Mouse (Mus musculus) liver, adult 2 months (tissue): ENCODE data around the gene Fkbpl.

ENCODE experiments used
- CTCF ChIP-seq: fragments of 200-500 bp; IDR thresholded peaks from 2 replicates; pipeline ENCODE4 v1.5.1; 2011; ENCODE audit warnings: low read depth, low read length, control low read depth
- POLR2A ChIP-seq: fragments of 200-500 bp; IDR thresholded peaks from 2 replicates; pipeline ENCODE4 v1.6.1; 2011; ENCODE audit warnings: low read length, control low read depth; ENCODE audit not compliant: insufficient read depth; ENCODE audit errors: extremely low read depth

DNA sequence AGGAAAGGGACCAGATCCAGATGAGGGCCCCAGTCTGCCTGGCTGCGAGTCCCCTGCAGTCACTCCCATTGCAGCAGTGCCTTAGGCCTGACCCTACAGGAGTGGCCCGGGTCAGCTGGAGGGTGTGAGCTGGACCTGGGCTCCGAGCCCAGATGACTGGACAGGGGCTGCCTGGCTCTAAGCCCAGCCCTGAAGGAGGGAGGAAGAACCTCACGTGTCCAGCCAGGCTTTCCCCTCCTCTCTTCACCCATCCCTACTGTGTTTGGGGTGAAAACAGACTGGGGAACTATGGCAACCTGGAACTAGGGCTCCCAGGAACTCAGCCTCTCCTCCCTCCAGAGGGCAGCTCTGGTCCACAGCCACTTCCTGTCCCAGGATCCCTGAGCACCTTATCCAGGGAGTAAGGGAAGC lies 11.0 kb downstream of the Fkbpl start:
- peak; percentile 39 for TF ChIP-seq CTCF
- TF ChIP-seq POLR2A = no peak
